Mouse (Mus musculus) kidney, embryonic 16.5 days (tissue): ENCODE data around the gene Dhx57. TPM values are rescaled to one million over a fixed set of nuclear protein-coding genes. Genes with fewer than 3 reads are reported as not detected.
"Not testable (repeated sequence)": the region's sequence is repeated elsewhere in the genome, so short reads cannot be mapped to it uniquely, and the experiment has no call there.

Experiments used
- ATAC-seq: fragments of 200-750 bp; cut with Nextera tagmentation; 2 replicates; pipeline ENCODE4 v1.8.0; 2017; ENCODE audit warnings: moderate TSS enrichment; ENCODE audit not compliant: low FRiP score, low TSS enrichment
- H3K27ac ChIP-seq: fragments of 300-500 bp; sonication (generic); 2 replicates; pipeline ENCODE4 v1.5.1; 2014; ENCODE audit warnings: low read length
- H3K27me3 ChIP-seq: fragments of 300-500 bp; sonication (generic); 2 replicates; pipeline ENCODE4 v1.6.1; 2014; ENCODE audit warnings: low read length, control low read depth, mixed read lengths; ENCODE audit not compliant: insufficient read depth
- H3K36me3 ChIP-seq: fragments of 300-500 bp; sonication (generic); 2 replicates; pipeline ENCODE4 v1.6.1; 2014; ENCODE audit warnings: low read length, control low read depth, mixed read lengths; ENCODE audit not compliant: insufficient read depth
- H3K4me1 ChIP-seq: fragments of 300-500 bp; sonication (generic); 2 replicates; pipeline ENCODE4 v1.6.1; 2014; ENCODE audit warnings: low read length, control low read depth, mixed read lengths; ENCODE audit not compliant: insufficient read depth
- H3K4me2 ChIP-seq: fragments of 300-500 bp; sonication (generic); replicated peaks from 2 replicates; pipeline ENCODE4 v1.6.1; 2014; ENCODE audit warnings: low read depth, low read length
- H3K4me3 ChIP-seq: fragments of 300-500 bp; sonication (generic); 2 replicates; pipeline ENCODE4 v1.5.1; 2014; ENCODE audit warnings: mild to moderate bottlenecking, low read length
- H3K9ac ChIP-seq: fragments of 300-500 bp; sonication (generic); replicated peaks from 2 replicates; pipeline ENCODE4 v1.6.1; 2014; ENCODE audit warnings: low read length
- H3K9me3 ChIP-seq: fragments of 300-500 bp; sonication (generic); 2 replicates; pipeline ENCODE4 v1.6.1; 2016; ENCODE audit warnings: low read length, control low read depth
- WGBS: fragments of 180-500 bp; shearing (Covaris S2); extraction: QIAGEN DNeasy Blood & Tissue Kit; methylation state at CpG from one replicate; pipeline ENCODE4 v1.1.7; 2014; 5-methylcytosine and 5-hydroxymethylcytosine counted together
- polyA plus RNA-seq: library from polyadenylated mRNA; unstranded; fragments of >200 nt; fragmentation: Nextera tagmentation; extraction: Ambion mirVana; gene quantifications from 2 replicates; pipeline ENCODE4 v1.2.1, GENCODE M21; 2015

Gene Dhx57
- polyA plus RNA-seq, 1 experiment from 2014 or later: 15.9 TPM

GRCm38 (mm10) chr17:80213998-80214397 is 76.3 kb downstream of the Dhx57 start:
- not testable (repeated sequence) for H3K27me3 ChIP-seq, H3K9me3 ChIP-seq, H3K4me3 ChIP-seq, H3K36me3 ChIP-seq, H3K4me1 ChIP-seq, H3K27ac ChIP-seq, ATAC-seq, H3K9ac ChIP-seq, H3K4me2 ChIP-seq
- 91% methylated on average over 4 of the region's 4 CpGs for WGBS

GRCm38 (mm10) chr17:80206671-80207581 is 83.3 kb downstream of the Dhx57 start, which contains the start of the genes Srsf7 and Ttc39d:
Gene Srsf7 (minus strand): TSS chr17:80207307.
Gene Ttc39d (plus strand): TSS chr17:80207460.
- Histone ChIP-seq H3K27ac (peak within 1 kb of the TSS; percentile 98), H3K4me1 (peaks cover 13% of the 10 kb centered on the region), H3K9ac (peak within 1 kb of the TSS; percentile 100), H3K9me3 (no peaks in the 10 kb centered on the region), H3K4me2 (peak within 1 kb of the TSS; percentile 87), H3K27me3 (no peaks in the 10 kb centered on the region), H3K4me3 (peak within 1 kb of the TSS; percentile 92), H3K36me3 (peaks cover 22% of the 10 kb centered on the region)
- ATAC-seq: peak; percentile 93
- WGBS: under 1% methylated on average over 80 of the region's 95 CpGs

GRCm38 (mm10) chr17:80206301-80206670 is 84.0 kb downstream of the Dhx57 start:
- Histone ChIP-seq H3K36me3 (peaks cover 22% of the 10 kb centered on the region), H3K9ac (peak overlapping the region; percentile 100), H3K27me3 (no peaks in the 10 kb centered on the region), H3K4me1 (peaks cover 13% of the 10 kb centered on the region), H3K4me3 (peak overlapping the region; percentile 92), H3K27ac (peak overlapping the region; percentile 98), H3K9me3 (no peaks in the 10 kb centered on the region), H3K4me2 (peak overlapping the region; percentile 87)
- ATAC-seq: peak; percentile 74
- under 1% methylated on average over 36 of the region's 36 CpGs for WGBS

- Histone ChIP-seq H3K4me3 (peak overlapping the region; percentile 92), H3K27ac (peak overlapping the region; percentile 98; the same call in 1 of the 2 replicates), H3K9ac (peak overlapping the region; percentile 100), H3K4me2 (peak overlapping the region; percentile 87), H3K4me1 (peaks cover 13% of the 10 kb centered on the region), H3K36me3 (peaks cover 25% of the 10 kb centered on the region), H3K27me3 (no peaks in the 10 kb centered on the region), H3K9me3 (no peaks in the 10 kb centered on the region)
- no peak for ATAC-seq
- WGBS: 14% methylated on average over 5 of the region's 5 CpGs
These were observed 84.6 kb downstream of the Dhx57 start for GRCm38 (mm10) chr17:80205657-80206056.

GRCm38 (mm10) chr17:80199160-80199778 is 91.0 kb downstream of the Dhx57 start:
- H3K4me1 ChIP-seq: peaks cover 7% of the 10 kb centered on the region; the same call in 1 of the 2 replicates
- H3K4me2 ChIP-seq: no peak overlapping the region
- no peak overlapping the region for H3K9ac ChIP-seq
- H3K9me3 ChIP-seq: no peaks in the 10 kb centered on the region
- WGBS: 90% methylated on average over 3 of the region's 3 CpGs
- ATAC-seq: peak; percentile 61; the same call in 1 of the 2 replicates
- no peak overlapping the region for H3K27ac ChIP-seq
- H3K36me3 ChIP-seq: peaks cover 49% of the 10 kb centered on the region
- H3K4me3 ChIP-seq: no peak overlapping the region
- no peaks in the 10 kb centered on the region for H3K27me3 ChIP-seq

GRCm38 (mm10) chr17:80193075-80193474 is 97.2 kb downstream of the Dhx57 start:
- H3K9me3 ChIP-seq: no peaks in the 10 kb centered on the region

More at GRCm38 (mm10) chr17:80193075-80193474, 97.2 kb downstream of the Dhx57 start:
- H3K4me2 ChIP-seq: no peak overlapping the region
- no peak overlapping the region for H3K27ac ChIP-seq
- H3K36me3 ChIP-seq: peaks cover 19% of the 10 kb centered on the region
- no peak overlapping the region for H3K9ac ChIP-seq
- WGBS: 69% methylated on average over 5 of the region's 5 CpGs
- H3K4me1 ChIP-seq: no peaks in the 10 kb centered on the region
- H3K4me3 ChIP-seq: no peak overlapping the region
- no peaks in the 10 kb centered on the region for H3K27me3 ChIP-seq
- ATAC-seq: no peak

Other genes starting within 250 kb of the Dhx57 start
- 56.9 and 59.2 TPM in 2 replicates for gene Hnrnpll, start 228.1 kb downstream of the Dhx57 start, polyA plus RNA-seq
- gene Galm, start 163.0 kb downstream of the Dhx57 start, polyA plus RNA-seq: 23.5 and 26.2 TPM in 2 replicates
- 618 and 645 TPM in 2 replicates for gene Srsf7, start 83.2 kb downstream of the Dhx57 start, polyA plus RNA-seq
- not detected in 2 replicates for gene Ttc39d, start 83.0 kb downstream of the Dhx57 start, polyA plus RNA-seq
- 40.9 and 45.1 TPM in 2 replicates for gene Gemin6, start 66.0 kb downstream of the Dhx57 start, polyA plus RNA-seq
- gene Morn2, start 273 bp downstream of the Dhx57 start, polyA plus RNA-seq: 38.9 and 39.7 TPM in 2 replicates
- 0.55 and 0.92 TPM in 2 replicates for gene Arhgef33, start 16.9 kb upstream of the Dhx57 start, polyA plus RNA-seq
- 1.1 TPM in 2 replicates for gene Gm10190, start 83.1 kb upstream of the Dhx57 start, polyA plus RNA-seq
- 3.9 and 4.6 TPM in 2 replicates for gene Sos1, start 190.0 kb upstream of the Dhx57 start, polyA plus RNA-seq